Mouse (Mus musculus) small intestine, adult 2 months (tissue): ENCODE results near the gene Dock3. TPM values are rescaled to one million over a fixed set of nuclear protein-coding genes. Genes with fewer than 3 reads are reported as not detected.

Source experiments
- H3K27ac ChIP-seq: fragments of 200-500 bp; 2 replicates; pipeline ENCODE4 v1.5.1; 2012; ENCODE audit warnings: low read depth, low read length, control low read depth, inconsistent platforms; ENCODE audit not compliant: insufficient read depth
- H3K27me3 ChIP-seq: fragments of 200-500 bp; 2 replicates; pipeline ENCODE4 v1.6.1; 2012; ENCODE audit warnings: mild to moderate bottlenecking, moderate library complexity, low read length, inconsistent platforms; ENCODE audit not compliant: control insufficient read depth, insufficient read depth
- H3K36me3 ChIP-seq: fragments of 200-500 bp; 2 replicates; pipeline ENCODE4 v1.6.1; 2012; ENCODE audit warnings: mild to moderate bottlenecking, low read length, control low read depth, inconsistent platforms; ENCODE audit not compliant: control insufficient read depth, insufficient read depth
- H3K4me1 ChIP-seq: fragments of 200-500 bp; 2 replicates; pipeline ENCODE4 v1.6.1; 2012; ENCODE audit warnings: low read length, inconsistent platforms, mixed read lengths; ENCODE audit not compliant: control insufficient read depth, insufficient read depth, insufficient read length
- H3K4me3 ChIP-seq: fragments of 200-500 bp; 2 replicates; pipeline ENCODE4 v1.5.1; 2012; ENCODE audit warnings: low read depth, mild to moderate bottlenecking, control low read depth, inconsistent platforms, low read length, moderate library complexity
- CTCF ChIP-seq: fragments of 200-500 bp; IDR thresholded peaks from 2 replicates; pipeline ENCODE4 v1.5.1; 2012; ENCODE audit warnings: low read depth, mild to moderate bottlenecking, control low read depth, inconsistent platforms, low read length, moderate library complexity, mixed read lengths; ENCODE audit not compliant: insufficient replicate concordance, insufficient read length; ENCODE audit errors: extremely low read depth
- POLR2A ChIP-seq: fragments of 200-500 bp; IDR thresholded peaks from 2 replicates; pipeline ENCODE4 v1.6.1; 2012; ENCODE audit warnings: low read depth, mild to moderate bottlenecking, control low read depth, inconsistent platforms, low read length, moderate library complexity
- WGBS: fragments of 180-500 bp; shearing (Covaris S2); methylation state at CpG from one replicate; pipeline ENCODE4 v1.1.7; 2018; 5-methylcytosine and 5-hydroxymethylcytosine counted together
- polyA plus RNA-seq: library from polyadenylated mRNA; depleted of rRNA; stranded (reverse); fragments of >200 nt; gene quantifications from 2 replicates; pipeline ENCODE4 v1.2.3, GENCODE M21; 2012

The Dock3 gene
- polyA plus RNA-seq, 1 experiment, result 3.1 TPM

DNA sequence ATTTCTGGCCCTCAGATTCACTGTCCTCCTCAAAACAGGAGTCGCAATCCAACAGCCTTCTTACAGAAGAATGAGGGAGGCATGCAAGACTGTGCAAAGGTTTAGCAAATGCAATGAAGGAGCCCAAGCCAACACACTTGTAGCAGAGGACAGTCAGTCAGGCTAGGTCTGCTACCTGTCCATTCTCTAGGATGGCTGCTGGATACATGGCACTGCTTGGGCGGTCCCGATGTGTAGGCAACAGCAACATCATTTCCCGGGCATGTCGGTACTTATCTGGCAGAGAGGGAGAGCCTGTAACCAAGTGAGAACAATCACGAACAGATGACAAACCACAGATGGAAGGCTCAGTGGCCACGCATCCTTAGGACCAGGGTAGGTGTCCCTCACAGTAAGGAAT is 330.1 kb downstream of the Dock3 start:
- 86% methylated on average over 7 of the region's 7 CpGs for WGBS
- H3K36me3 ChIP-seq, result no peaks in the 10 kb centered on the region
- TF ChIP-seq POLR2A (no peak), CTCF (no peak)
- H3K4me3 ChIP-seq, result peak overlapping the region; percentile 26; the same call in 1 of the 2 replicates
- no peaks in the 10 kb centered on the region for H3K27me3 ChIP-seq
- peaks cover 5% of the 10 kb centered on the region; the same call in 1 of the 2 replicates for H3K4me1 ChIP-seq
- H3K27ac ChIP-seq, result 0 out of 2 replicates have a peak overlapping the region, but pooled peaks have one; percentile 23

DNA sequence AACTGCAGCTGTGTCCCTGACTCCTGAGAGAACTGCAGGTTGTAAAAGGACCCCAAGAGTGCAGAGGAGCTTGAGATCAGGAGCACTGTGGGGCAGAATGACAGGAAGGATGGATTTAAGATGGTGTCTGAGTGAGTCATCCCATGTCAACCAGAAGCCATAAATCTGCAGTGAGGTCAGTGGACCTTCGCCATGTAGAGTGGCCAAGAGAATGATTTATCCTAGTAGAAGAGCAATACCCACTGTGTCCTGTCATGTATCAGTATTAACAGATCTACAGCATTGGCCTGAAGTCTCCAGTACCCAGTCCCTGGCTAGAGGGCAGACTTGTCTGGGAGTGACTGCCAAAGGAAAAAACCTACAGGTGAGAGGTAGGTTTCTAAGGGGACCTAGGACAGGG is 332.8 kb downstream of the Dock3 start:
- Histone ChIP-seq H3K27me3 (no peaks in the 10 kb centered on the region), H3K27ac (no peak overlapping the region), H3K4me1 (peaks cover 5% of the 10 kb centered on the region), H3K36me3 (no peaks in the 10 kb centered on the region), H3K4me3 (no peak overlapping the region)
- TF ChIP-seq CTCF (no peak), POLR2A (no peak)
- WGBS, result 96% methylated on average over 1 of the region's 1 CpGs

DNA sequence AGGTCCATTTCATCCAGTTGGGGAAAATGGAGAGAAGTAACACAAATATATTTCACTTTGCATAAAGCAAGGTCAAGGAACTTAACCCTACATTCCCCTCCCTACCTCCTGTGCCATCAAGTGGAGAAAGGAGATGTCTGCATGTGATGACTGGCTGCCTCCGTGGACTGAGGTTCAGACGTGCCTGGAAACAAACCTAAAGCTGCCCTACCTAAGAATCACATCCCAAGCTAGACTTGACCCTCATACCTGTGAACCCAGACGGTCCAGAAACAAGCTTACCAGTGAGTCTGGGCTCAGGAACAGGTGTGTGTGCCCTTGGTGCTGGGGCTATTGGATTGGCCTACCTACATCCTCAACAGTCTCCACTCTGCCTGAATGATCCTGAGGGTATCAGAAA is 338.4 kb downstream of the Dock3 start:
- Histone ChIP-seq H3K27ac (no peak overlapping the region), H3K4me3 (no peak overlapping the region), H3K4me1 (peaks cover 10% of the 10 kb centered on the region), H3K27me3 (no peaks in the 10 kb centered on the region), H3K36me3 (peaks cover 18% of the 10 kb centered on the region)
- 72% methylated on average over 3 of the region's 3 CpGs for WGBS
- TF ChIP-seq POLR2A, result no peak
- TF ChIP-seq CTCF, result no peak

DNA sequence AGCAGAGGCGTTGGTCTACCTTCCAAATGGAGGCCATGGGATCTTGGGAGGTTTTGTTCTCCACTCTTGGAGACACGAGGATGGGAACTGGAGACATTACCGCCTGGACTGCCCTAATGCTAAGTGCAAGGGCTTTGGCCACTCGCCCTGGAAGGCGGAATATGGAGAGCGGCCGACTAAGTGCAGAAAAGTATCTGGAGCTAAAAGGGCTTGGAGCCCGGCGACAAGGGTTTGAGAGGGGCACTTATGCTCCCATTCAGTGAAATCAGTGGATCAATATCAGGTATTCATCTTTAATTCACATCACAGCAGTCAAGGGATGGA is 339.2 kb downstream of the Dock3 start:
- peaks cover 16% of the 10 kb centered on the region for H3K4me1 ChIP-seq
- no peaks in the 10 kb centered on the region for H3K27me3 ChIP-seq
- H3K4me3 ChIP-seq, result peak overlapping the region; percentile 73
- H3K36me3 ChIP-seq, result peaks cover 24% of the 10 kb centered on the region
- TF ChIP-seq CTCF, result 0 out of 2 replicates have a peak, but pooled peaks have one; percentile 2
- TF ChIP-seq POLR2A, result no peak
- under 1% methylated on average over 9 of the region's 9 CpGs for WGBS
- H3K27ac ChIP-seq, result peak overlapping the region; percentile 90

DNA sequence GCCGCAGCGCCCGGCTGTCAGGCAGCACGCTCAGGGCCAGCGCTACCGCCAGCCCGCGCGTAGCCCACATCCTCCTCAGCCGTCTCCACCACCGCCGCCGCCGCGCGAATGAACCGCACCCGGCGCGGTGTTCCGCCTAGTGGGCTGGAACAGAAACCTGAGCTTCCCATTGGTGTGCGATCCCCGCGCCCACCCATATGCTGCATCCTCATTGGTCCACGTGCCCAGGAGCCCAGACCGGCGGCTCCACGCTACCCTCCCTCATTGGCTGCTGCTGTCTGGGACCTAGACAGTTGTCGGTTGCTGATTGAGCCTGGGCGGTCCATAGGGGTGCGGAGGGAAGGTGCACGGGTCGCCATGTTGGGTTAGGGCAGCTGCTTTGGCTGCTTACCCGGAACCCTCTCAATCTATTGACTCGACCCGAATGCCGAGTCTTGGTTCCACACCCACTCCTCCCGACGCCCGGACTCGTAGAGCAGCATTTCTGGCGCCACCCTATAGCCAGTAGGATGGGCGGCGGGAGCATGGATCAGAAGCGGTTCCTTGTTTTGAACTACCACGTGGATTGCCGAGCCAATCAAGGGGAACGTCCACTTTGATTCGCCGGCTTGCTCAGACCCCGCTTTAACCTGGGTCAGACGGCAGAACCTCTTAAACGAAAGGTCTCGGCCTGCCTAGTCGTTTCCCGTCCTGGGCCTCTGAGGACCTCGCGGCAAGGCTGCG is 339.7 kb downstream of the Dock3 start, which contains the start of gene Manf:
TSS of gene Manf (minus strand) at position 151 of the 723 bp plus-strand sequence.
- Histone ChIP-seq H3K27ac (peak within 1 kb of the TSS; percentile 90), H3K27me3 (no peaks in the 10 kb centered on the region), H3K4me1 (peaks cover 16% of the 10 kb centered on the region), H3K4me3 (peak within 1 kb of the TSS; percentile 96), H3K36me3 (peaks cover 26% of the 10 kb centered on the region)
- under 1% methylated on average over 59 of the region's 59 CpGs for WGBS
- TF ChIP-seq CTCF (peak; percentile 5; the same call in 1 of the 2 replicates), POLR2A (peak; percentile 97)

DNA sequence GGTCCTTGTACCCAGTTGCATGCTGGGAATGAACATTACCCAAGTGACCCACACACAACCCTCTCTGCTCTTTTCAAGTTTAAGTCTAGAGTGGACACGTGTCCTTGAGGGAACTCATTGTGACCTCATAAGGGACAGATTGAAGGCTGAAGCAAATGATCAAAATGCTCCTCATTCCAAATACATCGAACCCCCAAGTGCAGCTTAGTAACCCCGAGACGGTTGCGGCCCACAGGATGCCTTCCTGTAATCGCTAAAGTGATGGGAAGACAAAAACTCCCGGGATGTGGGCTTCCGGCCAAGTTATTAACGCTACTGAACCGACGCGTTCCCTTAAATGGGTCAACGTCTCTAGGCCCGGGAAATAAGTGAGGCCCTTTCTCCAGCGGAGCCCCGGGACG is 340.4 kb downstream of the Dock3 start:
- Histone ChIP-seq H3K27ac (peak overlapping the region; percentile 84), H3K27me3 (no peaks in the 10 kb centered on the region), H3K4me3 (peak overlapping the region; percentile 96), H3K36me3 (peaks cover 26% of the 10 kb centered on the region), H3K4me1 (peaks cover 16% of the 10 kb centered on the region)
- TF ChIP-seq CTCF, result no peak
- TF ChIP-seq POLR2A, result no peak
- under 1% methylated on average over 17 of the region's 17 CpGs for WGBS

DNA sequence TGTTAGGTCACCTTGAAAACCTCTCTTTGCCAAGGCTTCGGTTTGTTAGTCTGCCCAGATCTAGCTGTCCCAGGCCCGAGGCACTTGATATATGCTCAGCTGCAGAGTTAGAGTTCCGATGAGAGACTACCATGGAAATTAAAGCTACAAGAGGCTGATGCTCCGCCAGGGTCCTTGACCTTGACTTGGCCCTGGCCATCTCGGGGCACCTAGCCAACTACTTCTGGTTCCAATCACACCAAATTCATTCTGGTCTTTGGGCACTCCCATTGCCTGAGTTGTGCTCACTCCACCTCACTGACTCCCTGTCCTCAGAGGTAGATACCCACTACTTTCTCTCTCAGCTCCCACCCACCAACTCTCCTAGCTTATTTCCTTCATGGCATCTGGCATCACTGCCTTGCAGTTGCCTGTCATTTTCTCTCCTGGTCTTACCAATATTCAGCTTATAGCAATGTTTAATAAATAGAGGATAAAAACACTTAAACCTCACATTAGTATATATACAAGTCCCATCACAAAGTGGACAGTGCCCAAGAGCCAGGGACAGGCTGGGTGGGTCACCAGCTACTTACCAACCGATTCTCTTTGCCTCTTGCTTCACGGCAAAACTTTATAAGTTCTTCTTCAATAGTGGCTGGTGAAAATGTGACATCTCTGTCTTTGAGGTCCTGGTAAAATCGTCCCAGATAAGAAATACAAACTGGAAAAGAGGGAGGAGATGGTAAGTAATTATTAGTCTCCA is 341.0 kb downstream of the Dock3 start:
- Histone ChIP-seq H3K4me1 (peaks cover 19% of the 10 kb centered on the region), H3K36me3 (peaks cover 26% of the 10 kb centered on the region), H3K27me3 (no peaks in the 10 kb centered on the region), H3K4me3 (peak overlapping the region; percentile 41), H3K27ac (no peak overlapping the region)
- TF ChIP-seq CTCF, result no peak
- TF ChIP-seq POLR2A, result no peak
- 48% methylated on average over 8 of the region's 8 CpGs for WGBS
